Mouse (Mus musculus) left cerebral cortex, postnatal 25 days (tissue): ENCODE measurements at regions not wholly inside any gene's neighbourhood (a gene's known extent, or its start where the extent isn't known, plus 50 kb on each side); places are given as distances from the start of the nearest gene placed in this dataset.
A peak's percentile ranks its signal among the peaks of the same experiment; 100 is the strongest.

Experiments used
- DNase-seq, 2 experiments: peaks; one replicate each; pipeline ENCODE4 v3.0.0; 2022; ENCODE audit warnings: low spot score in 2 of 2, mixed read lengths in 1 of 2
- intact Hi-C: fragments of 180-260 bp; cut with DNase I; formaldehyde crosslinking; loops from one replicate; pipeline ENCODE4 v1.15.1; 2025

DNA sequence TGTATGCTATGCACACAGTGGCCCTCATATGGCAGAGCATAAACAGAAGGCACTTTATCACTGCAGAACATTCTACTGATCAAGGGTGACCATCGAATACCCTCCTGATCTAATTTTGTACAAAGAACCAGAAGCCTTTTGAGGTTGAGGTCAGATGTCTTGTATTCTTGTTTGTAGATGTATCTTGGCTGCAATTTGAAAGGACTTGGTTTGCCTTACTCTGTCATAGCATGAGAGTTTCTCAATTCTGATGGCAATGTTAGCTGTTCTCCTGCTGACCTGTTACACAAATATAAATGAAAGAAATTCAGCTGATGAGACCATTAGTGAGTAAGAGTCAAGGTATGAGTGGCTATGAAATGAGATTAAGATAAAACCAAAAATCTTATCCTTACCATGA lies 199.1 kb upstream of the Aldoart1 start:
- DNase-seq = no peak
- intact Hi-C loops = no loop called here

DNA sequence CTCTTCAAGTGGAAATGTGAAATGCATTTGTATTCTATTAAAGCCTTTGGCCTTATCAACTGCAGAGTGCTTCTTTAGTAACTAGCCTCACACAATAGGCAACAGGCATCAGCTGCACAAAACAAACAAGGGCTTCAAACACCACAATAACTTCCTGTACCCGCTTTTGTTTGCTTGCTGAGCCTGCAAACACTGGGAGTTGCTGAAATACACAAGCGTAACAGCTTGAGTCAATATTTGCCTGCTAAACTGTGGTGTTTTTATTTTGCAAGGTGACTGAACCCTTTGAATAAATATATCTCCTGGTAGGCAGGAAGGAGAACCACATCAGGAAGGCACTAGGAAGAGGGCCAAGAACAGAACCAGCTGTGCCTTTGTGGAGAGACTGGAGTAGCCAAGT lies 195.4 kb upstream of the Aldoart1 start:
- DNase-seq = no peak
- intact Hi-C loops = loop anchor here (10.0 kb wide), 1 partner anchor 1003 kb away; no protein-coding TSS in a partner anchor

DNA sequence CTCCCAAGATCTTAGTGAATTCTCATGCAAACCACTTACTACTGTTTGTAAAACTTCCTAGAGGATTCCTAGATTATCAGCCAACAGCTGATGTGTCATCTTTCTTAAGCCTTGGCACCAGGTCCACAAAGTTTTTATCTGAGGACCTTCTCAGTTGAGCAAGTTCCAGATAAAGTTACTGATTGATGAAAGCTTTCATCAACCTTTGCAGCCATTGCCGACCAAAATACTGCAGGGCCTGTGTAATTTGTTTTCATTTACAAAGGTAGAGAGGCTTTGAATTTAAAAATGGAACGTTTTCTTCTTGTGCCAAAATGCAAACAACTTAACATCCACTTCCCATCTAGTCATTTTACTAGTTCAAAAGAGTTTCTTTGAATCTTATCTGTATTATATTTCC lies 191.9 kb upstream of the Aldoart1 start:
- no peak for DNase-seq
- intact Hi-C loops = loop anchor here (5.0 to 10.0 kb wide), 2 partner anchors 842 to 1000 kb away; partner anchors contain the start of gene Tle1

DNA sequence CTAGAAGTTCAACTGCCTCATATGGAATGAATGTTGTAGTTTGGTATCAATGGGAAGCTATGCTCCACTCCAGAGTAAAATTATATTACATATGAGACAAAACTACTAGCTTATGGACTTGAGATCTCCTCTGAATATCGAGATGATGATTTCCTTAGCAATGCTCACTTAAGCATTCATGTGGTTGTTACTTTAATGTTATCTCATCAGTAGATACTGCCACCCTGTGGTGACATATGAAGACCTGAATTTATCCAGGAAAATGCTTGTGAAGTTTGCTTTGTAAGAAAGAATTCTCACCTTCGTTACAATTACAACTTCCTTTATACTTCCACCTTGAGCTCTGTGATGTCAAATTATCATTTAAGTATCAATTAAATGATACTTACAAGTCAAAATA lies 190.2 kb upstream of the Aldoart1 start:
- intact Hi-C loops = loop anchor here (5.0 to 10.0 kb wide), 2 partner anchors 840 to 998 kb away; partner anchors contain the start of gene Tle1
- peak; percentile 26 to 70 for DNase-seq

DNA sequence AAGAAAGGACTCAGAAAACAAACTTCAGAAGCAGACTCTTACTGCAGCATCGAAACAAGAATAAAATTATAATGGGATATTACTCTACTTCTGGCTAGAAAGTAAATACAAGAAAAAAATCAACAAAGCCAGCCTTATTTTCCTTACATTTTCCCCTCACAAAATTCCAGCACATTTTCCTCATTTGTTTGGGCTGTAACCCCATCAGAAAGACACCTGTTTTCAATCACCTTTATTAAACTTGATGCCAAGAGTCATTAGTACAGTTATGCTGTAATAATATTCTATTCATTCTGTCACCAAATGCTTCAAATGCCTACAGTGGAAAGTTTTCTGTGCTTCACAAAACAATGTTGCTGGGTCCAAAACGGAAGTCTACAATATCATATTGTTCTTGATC lies 189.1 kb upstream of the Aldoart1 start:
- DNase-seq = no peak
- intact Hi-C loops = loop anchor here (5.0 to 10.0 kb wide), 2 partner anchors 839 to 997 kb away; partner anchors contain the start of gene Tle1

DNA sequence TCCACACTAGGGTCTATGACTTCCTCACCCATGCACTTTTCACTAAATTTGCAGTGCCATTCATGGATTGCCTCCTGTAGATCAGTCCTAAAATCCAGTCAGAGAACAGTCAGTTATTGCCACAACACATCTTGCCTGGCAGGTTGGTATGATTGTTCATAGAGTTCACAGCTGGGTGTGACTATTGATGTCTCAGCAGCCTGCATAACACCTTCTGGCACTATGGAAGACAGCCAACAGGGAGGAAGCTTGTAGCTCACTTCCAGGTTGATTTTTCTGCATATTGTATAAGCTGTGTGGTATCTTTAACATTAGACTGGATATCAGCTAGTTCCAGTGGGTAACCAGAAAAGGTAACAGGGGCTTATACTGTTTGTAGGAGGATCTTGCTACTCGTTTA lies 145.3 kb upstream of the Aldoart1 start:
- DNase-seq = no peak
- intact Hi-C loops = no loop called here

DNA sequence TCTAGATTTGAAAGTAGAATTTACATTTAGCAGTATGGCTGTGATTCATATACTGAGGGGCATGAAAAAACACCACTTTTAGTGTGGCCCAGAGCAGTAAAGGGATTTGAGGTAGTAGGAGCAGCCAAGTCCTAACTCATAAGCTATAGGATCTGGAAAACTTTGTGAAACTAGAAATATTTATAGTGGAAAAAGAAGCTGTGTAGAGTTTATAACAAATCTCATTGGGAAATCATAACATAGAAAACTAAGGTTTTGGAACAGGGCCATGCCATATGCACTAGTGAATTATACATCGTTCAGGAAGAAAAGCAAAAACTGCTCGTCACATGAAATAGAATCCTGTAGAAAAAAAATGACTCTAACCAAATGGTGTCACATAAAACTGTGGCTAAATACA lies 143.7 kb upstream of the Aldoart1 start:
- intact Hi-C loops = no loop called here
- peak in 1 of 2 experiments; percentile 40 for DNase-seq

DNA sequence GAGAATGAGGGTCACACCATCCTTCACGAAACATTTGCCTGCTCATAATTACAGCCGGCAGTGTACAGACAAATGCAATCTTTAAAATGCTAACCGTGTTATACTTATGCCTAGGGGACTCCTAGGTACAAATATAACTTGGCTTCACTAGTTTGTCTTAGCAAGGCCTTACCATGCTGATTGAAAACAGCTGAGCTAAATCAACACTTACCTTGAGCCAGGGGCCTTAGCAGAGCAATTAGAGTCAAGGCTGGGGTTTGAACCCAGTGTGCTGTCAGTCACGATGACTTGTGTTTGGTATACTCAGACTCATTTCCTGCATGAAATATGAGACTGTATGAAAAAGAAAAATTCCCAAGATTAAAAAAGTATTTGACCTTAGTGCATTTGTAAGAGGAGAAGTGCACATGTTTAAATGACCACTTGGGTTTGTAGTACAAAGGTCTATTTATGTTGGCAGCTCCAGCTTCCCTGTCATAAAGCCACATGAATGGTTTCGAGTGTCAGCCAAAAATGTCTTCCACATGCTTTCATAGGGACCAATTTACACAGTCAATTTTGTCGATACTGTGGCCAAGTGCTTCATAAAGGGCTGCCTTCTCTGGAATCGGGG lies 94.0 kb upstream of the Aldoart1 start:
- intact Hi-C loops = no loop called here
- no peak for DNase-seq

DNA sequence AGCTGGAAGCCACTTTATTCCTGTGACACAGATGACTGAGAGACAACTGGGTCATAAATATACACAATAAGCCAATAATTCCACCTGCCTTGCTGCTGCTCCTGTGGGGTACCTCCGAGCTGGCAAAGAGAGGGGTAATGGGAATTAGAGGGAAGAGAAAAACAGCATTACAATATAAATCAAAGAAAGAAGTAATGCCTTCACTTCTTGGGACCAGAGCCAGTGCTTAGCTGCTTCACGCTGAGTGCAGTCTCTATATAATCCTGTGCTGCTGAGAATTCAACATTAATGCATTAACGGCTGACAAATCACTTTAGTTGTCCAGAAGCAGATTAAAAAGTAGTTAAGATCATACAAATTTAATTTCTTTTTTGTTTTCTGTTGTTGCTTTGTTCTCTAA lies 71.0 kb upstream of the Aldoart1 start:
- intact Hi-C loops = no loop called here
- no peak for DNase-seq

DNA sequence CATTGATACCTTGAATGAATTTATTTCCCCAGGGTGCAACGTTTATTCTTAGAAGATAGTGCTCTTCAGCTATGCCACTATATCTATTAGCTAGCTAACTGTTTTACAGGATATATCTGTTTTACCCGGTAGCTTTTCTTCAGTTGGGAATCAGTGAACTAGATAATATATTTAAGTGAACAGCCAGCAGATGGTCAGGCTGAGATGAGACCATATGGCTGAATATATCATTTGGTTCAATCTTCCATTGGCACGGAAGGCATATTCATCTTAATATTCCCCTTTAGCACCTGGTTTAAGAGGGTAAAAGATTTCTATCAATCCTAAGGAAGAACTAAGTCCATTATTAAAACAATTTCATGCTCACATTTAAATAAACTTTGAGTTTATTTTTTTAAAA lies 62.6 kb upstream of the Aldoart1 start:
- DNase-seq = no peak
- intact Hi-C loops = no loop called here
